Mouse (Mus musculus) heart, adult 2 months (tissue): Measurements from ENCODE around the gene Pard6b.

Source experiments
- CTCF ChIP-seq: fragments of 200-600 bp; IDR thresholded peaks from 2 replicates; pipeline ENCODE4 v1.8.1; 2022; ENCODE audit warnings: antibody characterized with exemption, mild to moderate bottlenecking, moderate library complexity
- POLR2A ChIP-seq: fragments of 200-500 bp; IDR thresholded peaks from 2 replicates; pipeline ENCODE4 v1.6.1; 2011; ENCODE audit warnings: mild to moderate bottlenecking, low read depth, low read length, control low read depth; ENCODE audit not compliant: insufficient read depth

DNA sequence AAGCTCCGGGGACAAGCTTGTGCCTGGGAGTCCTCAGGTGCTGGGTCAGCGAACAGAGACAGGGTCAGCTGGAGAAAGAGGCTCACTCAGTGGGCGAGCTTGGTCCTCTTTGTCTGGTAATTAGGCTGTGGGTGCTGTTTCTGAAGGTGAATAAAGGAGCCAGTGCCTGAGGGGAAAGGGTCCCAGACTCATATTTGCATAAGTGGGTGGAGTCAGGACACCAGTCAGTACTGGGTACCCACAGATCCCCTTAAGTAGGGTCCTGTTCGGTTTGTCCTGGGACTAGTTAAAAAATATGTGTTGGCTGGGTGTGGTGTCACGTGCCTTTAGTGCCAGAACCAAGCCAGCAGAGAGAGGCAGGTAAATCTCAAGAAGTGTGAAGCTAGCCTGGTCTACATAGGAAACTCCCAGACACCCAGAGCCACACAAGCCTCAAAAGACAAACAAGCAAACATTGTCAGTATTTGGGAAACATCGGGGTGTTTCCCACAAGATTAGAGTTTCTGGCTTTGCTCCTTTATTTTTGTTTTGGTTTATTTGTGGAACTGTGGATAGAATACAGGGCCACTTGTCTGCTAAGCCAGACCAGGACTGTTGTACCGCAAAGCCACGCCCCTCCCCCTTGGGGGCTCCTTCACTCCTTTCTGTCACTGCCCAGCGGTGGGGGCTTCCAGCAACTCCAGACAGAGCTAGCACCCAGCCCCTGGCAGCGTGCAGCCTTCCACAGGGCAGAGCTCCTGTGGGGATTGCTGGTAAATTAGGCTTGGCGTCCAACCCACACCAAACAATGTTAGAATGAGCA, 44.7 kb downstream of the Pard6b start:
- no peak for TF ChIP-seq CTCF
- no peak for TF ChIP-seq POLR2A
